Mouse (Mus musculus) cortical plate, adult 2 months (tissue): ENCODE results near the gene Ablim1. TPM values are rescaled to one million over a fixed set of nuclear protein-coding genes. Genes with fewer than 3 reads are reported as not detected.

Experiments used
- H3K27ac ChIP-seq: fragments of 200-500 bp; 2 replicates; pipeline ENCODE4 v1.5.1; 2012; ENCODE audit warnings: low read length, control low read depth, inconsistent platforms; ENCODE audit not compliant: insufficient read depth
- H3K4me1 ChIP-seq: fragments of 200-500 bp; 2 replicates; pipeline ENCODE4 v1.6.1; 2011; ENCODE audit warnings: low read length; ENCODE audit not compliant: control insufficient read depth, insufficient read depth
- H3K4me3 ChIP-seq: fragments of 200-500 bp; 2 replicates; pipeline ENCODE4 v1.5.1; 2011; ENCODE audit warnings: mild to moderate bottlenecking, low read length, control low read depth; ENCODE audit not compliant: insufficient read depth
- CTCF ChIP-seq: fragments of 200-500 bp; IDR thresholded peaks from 2 replicates; pipeline ENCODE4 v1.5.1; 2011; ENCODE audit warnings: mild to moderate bottlenecking, control low read depth, low read length; ENCODE audit not compliant: insufficient read depth; ENCODE audit errors: extremely low read depth
- POLR2A ChIP-seq: fragments of 200-500 bp; IDR thresholded peaks from 2 replicates; pipeline ENCODE4 v1.6.1; 2011; ENCODE audit warnings: mild to moderate bottlenecking, low read length, control low read depth; ENCODE audit not compliant: insufficient read depth; ENCODE audit errors: extremely low read depth
- polyA plus RNA-seq: library from polyadenylated mRNA; depleted of rRNA; stranded (reverse); fragments of >200 nt; gene quantifications from 2 replicates; pipeline ENCODE4 v1.2.3, GENCODE M21; 2012

Ablim1 gene
- polyA plus RNA-seq, 1 experiment: 50.0 TPM

- TF ChIP-seq POLR2A: no peak
- no peak for TF ChIP-seq CTCF
- Histone ChIP-seq H3K27ac (no peak overlapping the region), H3K4me3 (no peak overlapping the region), H3K4me1 (peaks cover 10% of the 10 kb centered on the region)
Measured at GRCm38 (mm10) chr19:57101986-57102385, 212.7 kb downstream of the Ablim1 start.

DNA sequence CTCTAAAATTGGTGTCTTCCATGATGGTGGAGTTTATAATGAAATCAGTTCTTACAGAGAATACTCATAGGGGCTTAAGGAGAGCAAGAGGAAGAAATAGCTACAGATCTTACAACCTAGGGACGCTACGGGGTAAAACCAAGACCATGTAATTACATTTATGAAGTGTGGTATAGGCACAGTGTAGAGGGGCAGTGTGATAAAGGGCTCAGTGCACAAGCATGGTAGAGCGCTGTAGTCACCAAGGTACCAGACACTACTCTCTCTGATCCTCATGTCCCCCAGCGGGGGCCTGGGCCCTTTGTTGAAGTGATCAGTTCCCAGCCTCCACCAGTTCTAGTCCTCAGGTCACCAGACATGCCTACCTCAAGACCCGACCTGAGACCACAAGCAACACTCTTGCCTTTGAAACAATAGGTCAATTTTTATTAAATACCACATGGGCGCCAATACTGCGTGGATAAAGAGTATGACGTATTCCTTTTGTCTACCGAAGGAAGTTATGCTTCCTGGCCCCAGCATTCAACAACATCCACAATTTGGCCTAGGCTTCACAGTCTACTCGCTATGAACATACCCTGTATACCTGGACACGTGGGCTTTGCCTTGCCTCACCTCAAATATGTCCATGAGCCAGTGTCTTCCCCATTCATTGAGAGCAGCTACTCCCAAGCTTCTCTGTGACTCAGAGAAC, 213.8 kb downstream of the Ablim1 start:
- Histone ChIP-seq H3K27ac (0 out of 2 replicates have a peak overlapping the region, but pooled peaks have one; percentile 38), H3K4me1 (peaks cover 8% of the 10 kb centered on the region), H3K4me3 (no peak overlapping the region)
- TF ChIP-seq POLR2A (no peak), CTCF (no peak)

- TF ChIP-seq CTCF (no peak), POLR2A (no peak)
- H3K4me3 ChIP-seq: no peak overlapping the region
- H3K27ac ChIP-seq: no peak overlapping the region
- H3K4me1 ChIP-seq: peaks cover 8% of the 10 kb centered on the region
Measured at GRCm38 (mm10) chr19:57099986-57100385, 214.7 kb downstream of the Ablim1 start.

DNA sequence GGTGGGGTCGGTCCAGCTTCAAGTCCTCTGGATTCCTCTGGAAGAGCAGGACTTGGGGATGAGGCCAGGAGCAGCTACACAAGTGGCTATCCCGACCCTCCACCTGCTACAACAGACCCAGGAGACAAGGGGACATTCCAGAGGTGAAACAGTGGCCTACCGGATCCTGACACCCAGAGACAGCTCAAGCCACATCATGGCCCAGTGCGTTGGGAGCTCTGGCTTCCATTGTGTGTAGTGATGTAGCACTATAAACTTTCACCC, 215.7 kb downstream of the Ablim1 start:
- Histone ChIP-seq H3K27ac (peak overlapping the region; percentile 89), H3K4me3 (no peak overlapping the region), H3K4me1 (peaks cover 6% of the 10 kb centered on the region)
- TF ChIP-seq CTCF: no peak
- TF ChIP-seq POLR2A: no peak

- H3K4me3 ChIP-seq: no peak overlapping the region
- H3K27ac ChIP-seq: peak overlapping the region; percentile 89
- TF ChIP-seq CTCF: no peak
- H3K4me1 ChIP-seq: peaks cover 4% of the 10 kb centered on the region
Measured at GRCm38 (mm10) chr19:57098241-57099093, 216.3 kb downstream of the Ablim1 start.

DNA sequence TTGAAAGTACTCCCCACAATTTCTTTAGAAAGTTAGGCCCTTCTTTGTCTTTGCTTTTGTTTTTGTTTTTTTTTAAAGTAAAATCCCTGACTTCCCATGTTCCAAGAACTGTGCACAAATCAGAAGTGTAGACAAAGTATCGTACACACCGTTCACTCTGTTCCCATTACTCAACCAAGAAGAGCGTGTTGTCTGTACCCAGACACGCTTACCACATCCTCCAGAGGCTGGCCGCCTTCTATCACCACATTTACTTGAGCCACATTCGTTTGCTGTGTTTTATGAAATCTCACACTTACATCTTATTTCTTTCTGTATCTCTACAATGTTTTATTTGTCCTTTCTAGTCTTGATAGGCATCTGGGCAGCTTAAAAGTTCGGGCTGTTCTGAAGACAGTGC, 219.4 kb downstream of the Ablim1 start:
- TF ChIP-seq CTCF (no peak), POLR2A (no peak)
- H3K27ac ChIP-seq: no peak overlapping the region
- H3K4me3 ChIP-seq: no peak overlapping the region
- H3K4me1 ChIP-seq: peaks cover 6% of the 10 kb centered on the region

- H3K4me1 ChIP-seq: peaks cover 4% of the 10 kb centered on the region
- no peak overlapping the region for H3K27ac ChIP-seq
- no peak for TF ChIP-seq POLR2A
- TF ChIP-seq CTCF: no peak
- H3K4me3 ChIP-seq: no peak overlapping the region
Measured at GRCm38 (mm10) chr19:57093698-57094004, 221.1 kb downstream of the Ablim1 start.

- TF ChIP-seq POLR2A (no peak), CTCF (no peak)
- H3K4me3 ChIP-seq: no peak overlapping the region
- H3K4me1 ChIP-seq: peaks cover 4% of the 10 kb centered on the region
- no peak overlapping the region for H3K27ac ChIP-seq
Measured at GRCm38 (mm10) chr19:57092958-57093697, 221.6 kb downstream of the Ablim1 start.

DNA sequence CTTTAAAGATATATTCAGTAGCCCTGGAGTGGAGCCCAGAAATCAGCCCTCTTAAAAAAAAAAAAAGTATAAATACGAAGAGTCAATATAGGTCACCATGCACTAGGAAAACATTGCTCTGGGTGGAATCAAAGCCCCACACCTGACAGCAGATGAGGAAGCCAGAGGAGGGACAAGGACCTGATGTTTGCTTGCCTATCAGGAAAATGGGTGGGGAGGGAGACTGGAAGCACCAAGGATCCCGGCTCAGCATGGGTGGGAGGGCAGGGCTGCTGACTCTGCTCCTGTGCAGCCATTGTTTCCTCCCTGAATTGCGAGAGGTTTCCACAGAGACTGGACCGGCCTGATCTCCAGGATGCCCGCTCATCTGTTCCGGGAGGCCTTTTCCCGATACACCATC, 223.4 kb downstream of the Ablim1 start:
- TF ChIP-seq POLR2A (no peak), CTCF (no peak)
- no peak overlapping the region for H3K27ac ChIP-seq
- H3K4me1 ChIP-seq: peaks cover 4% of the 10 kb centered on the region
- H3K4me3 ChIP-seq: no peak overlapping the region

DNA sequence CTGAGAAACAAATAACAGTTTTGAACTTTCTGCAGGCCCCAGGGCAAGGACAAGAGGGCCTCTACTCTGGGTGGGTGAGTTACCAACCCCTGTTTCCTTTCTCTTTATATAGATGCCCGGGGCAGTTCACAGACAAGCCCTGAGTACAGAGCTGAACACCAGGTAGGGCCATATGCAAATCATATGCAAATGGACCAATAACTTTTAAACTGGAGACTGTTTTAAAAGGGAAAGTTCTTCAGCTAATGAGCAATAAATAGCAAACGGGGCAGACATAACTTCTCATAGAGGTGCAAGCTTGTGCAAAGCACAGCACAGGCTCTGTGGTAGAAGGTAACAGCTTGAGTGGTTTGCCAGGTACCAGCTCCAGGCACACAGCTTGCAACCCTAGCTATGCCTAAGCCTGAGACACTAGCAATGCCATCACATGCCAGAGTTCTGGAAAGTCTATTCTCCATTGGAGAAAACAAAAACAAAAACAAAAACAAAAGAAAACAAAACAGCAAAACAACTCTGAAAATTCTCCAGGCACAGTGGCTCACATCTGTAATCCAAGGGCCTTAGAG, 225.8 kb downstream of the Ablim1 start:
- no peak overlapping the region for H3K27ac ChIP-seq
- TF ChIP-seq POLR2A: no peak
- no peak for TF ChIP-seq CTCF

More for the DNA sequence above, 225.8 kb downstream of the Ablim1 start:
- Histone ChIP-seq H3K4me3 (no peak overlapping the region), H3K4me1 (peaks cover 4% of the 10 kb centered on the region)
